Mouse (Mus musculus): ENCODE measurements around the gene Gm28897. TPM values are rescaled to one million over a fixed set of nuclear protein-coding genes. Genes with fewer than 3 reads are reported as not detected.
"Not testable (repeated sequence)": the region's sequence is repeated elsewhere in the genome, so short reads cannot be mapped to it uniquely, and the experiment has no call there.

The Gm28897 gene
- not detected in 2 replicates for polyA plus RNA-seq (2016; fragmentation: Nextera tagmentation; extraction: Ambion mirVana)

DNA sequence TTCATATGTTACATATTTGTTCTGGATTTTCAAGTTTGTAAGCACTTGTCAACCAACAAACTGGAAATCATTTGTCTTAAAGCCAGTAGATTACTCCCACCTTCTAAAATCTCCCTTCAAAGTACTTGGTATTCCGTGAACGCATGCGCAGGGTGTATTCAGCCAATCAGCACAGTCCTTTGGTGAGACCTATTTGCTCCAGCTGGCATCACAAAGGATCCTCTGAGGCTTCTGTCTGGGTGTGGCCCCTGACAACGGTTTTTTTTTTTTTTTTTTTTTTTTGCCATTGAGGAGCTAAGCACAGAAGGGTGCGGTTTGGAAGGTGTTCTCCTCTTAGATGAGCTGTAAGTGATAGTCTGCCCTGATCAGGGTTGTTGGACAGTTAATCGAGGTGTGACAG, at the start of gene Gm28897:
Gene Gm28897, plus strand, starts transcription at position 301 of the 400 bp plus-strand sequence.
- H3K4me1 ChIP-seq; H3K27ac ChIP-seq; H3K27me3 ChIP-seq; H3K4me3 ChIP-seq; ATAC-seq (ENCODE audit: insufficient number of reproducible peaks, insufficient read depth, low FRiP score, low TSS enrichment); H3K36me3 ChIP-seq; H3K4me2 ChIP-seq (replicated peaks); H3K9ac ChIP-seq; H3K9me3 ChIP-seq: not testable (repeated sequence)
- whole genome bisulfite sequencing: no CpG with 5 or more reads among the region's 6 CpGs

Data from embryonic facial prominence, embryonic 12.5 days (tissue).